Mouse (Mus musculus) stomach, postnatal 0 days (tissue): Measurements from ENCODE around the gene Tectb.

Experiments
- CTCF ChIP-seq: IDR thresholded peaks from 2 replicates; pipeline ENCODE4 v1.5.1; 2016; ENCODE audit warnings: antibody characterized with exemption, low read depth, mild to moderate bottlenecking, moderate library complexity
- EP300 ChIP-seq: optimal IDR thresholded peaks from 2 replicates; pipeline ENCODE3; 2016; ENCODE audit warnings: antibody characterized with exemption

DNA sequence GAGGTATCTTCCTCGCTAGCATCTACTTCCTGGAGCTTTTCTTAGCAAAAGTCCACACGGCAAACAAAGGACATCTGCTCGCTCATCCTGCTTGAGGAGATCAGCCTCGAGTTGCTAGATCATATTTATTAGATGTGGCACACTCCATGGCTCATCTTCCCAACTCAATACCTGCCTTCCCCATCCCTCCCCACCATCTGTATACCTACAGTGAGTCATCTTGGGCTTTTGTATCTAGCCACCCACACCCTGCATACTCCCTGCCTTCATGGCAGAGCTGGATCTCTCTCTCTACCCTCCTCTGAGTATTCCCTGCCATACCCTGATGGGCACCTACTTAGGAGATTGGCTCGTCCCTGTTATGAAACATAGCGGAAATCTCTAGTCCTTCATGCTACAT lies 40.7 kb downstream of the Tectb start:
- TF ChIP-seq EP300 (no peak), CTCF (no peak)
